Mouse (Mus musculus) stomach, postnatal 0 days (tissue): ENCODE data around the gene Asb6.

ENCODE experiments used
- CTCF ChIP-seq: IDR thresholded peaks from 2 replicates; pipeline ENCODE4 v1.5.1; 2016; ENCODE audit warnings: antibody characterized with exemption, low read depth, mild to moderate bottlenecking, moderate library complexity
- EP300 ChIP-seq: optimal IDR thresholded peaks from 2 replicates; pipeline ENCODE3; 2016; ENCODE audit warnings: antibody characterized with exemption

- TF ChIP-seq CTCF: no peak
- TF ChIP-seq EP300: no peak
Measured at GRCm38 (mm10) chr2:30875096-30875495, 45.0 kb upstream of the Asb6 start.
